Mouse (Mus musculus): ENCODE data around the gene Slc2a9. TPM values are rescaled to one million over a fixed set of nuclear protein-coding genes. Genes with fewer than 3 reads are reported as not detected.

Slc2a9 gene
- total RNA-seq, 2 experiments from 2014 or later: 2.8 to 2.9 TPM

- no peak for DNase-seq (ENCODE audit: low spot score in 2 of 2)
Measured at GRCm38 (mm10) chr5:38301761-38302411, 201.1 kb downstream of the Slc2a9 start.

Other genes with a start within 250 kb of the Slc2a9 start
- gene Tmem128, start 243.0 kb downstream of the Slc2a9 start, total RNA-seq (2021): 10 to 100 TPM; 40.0 to 40.5 TPM
- under 1 TPM in 1 of 2 experiments, not detected in 1; 0.17 TPM for gene Otop1, start 227.2 kb downstream of the Slc2a9 start, total RNA-seq (2021)
- 1 to 10 TPM; 6.7 to 7.9 TPM for gene Drd5, start 183.8 kb downstream of the Slc2a9 start, total RNA-seq (2021)
- gene Wdr1, start 60.1 kb upstream of the Slc2a9 start, total RNA-seq (2021): 100 to 1,000 TPM; 242 to 257 TPM
- gene Zfp518b, start 181.7 kb upstream of the Slc2a9 start, total RNA-seq (2021): 10 to 100 TPM; 13.8 to 16.5 TPM